Mouse (Mus musculus): Measurements from ENCODE around the gene Gm26620. TPM values are rescaled to one million over a fixed set of nuclear protein-coding genes. Genes with fewer than 3 reads are reported as not detected.

Gene Gm26620
- total RNA-seq, 2 experiments from 2014 or later = 0.31 to 0.34 TPM

- intact Hi-C loops (cut with DNase I) = no loop called here
- DNase-seq (ENCODE audit: low spot score) = no peak
Observed at GRCm38 (mm10) chr1:170907111-170907455, 22.2 kb downstream of the Gm26620 start.

GRCm38 (mm10) chr1:170907456-170908191, 22.8 kb downstream of the Gm26620 start:
- no peak for DNase-seq (ENCODE audit: low spot score)
- intact Hi-C loops (cut with DNase I) = no loop called here

- no peak for DNase-seq (ENCODE audit: low spot score)
- intact Hi-C loops (cut with DNase I) = no loop called here
Observed at GRCm38 (mm10) chr1:170908341-170908740, 23.5 kb downstream of the Gm26620 start.

DNA sequence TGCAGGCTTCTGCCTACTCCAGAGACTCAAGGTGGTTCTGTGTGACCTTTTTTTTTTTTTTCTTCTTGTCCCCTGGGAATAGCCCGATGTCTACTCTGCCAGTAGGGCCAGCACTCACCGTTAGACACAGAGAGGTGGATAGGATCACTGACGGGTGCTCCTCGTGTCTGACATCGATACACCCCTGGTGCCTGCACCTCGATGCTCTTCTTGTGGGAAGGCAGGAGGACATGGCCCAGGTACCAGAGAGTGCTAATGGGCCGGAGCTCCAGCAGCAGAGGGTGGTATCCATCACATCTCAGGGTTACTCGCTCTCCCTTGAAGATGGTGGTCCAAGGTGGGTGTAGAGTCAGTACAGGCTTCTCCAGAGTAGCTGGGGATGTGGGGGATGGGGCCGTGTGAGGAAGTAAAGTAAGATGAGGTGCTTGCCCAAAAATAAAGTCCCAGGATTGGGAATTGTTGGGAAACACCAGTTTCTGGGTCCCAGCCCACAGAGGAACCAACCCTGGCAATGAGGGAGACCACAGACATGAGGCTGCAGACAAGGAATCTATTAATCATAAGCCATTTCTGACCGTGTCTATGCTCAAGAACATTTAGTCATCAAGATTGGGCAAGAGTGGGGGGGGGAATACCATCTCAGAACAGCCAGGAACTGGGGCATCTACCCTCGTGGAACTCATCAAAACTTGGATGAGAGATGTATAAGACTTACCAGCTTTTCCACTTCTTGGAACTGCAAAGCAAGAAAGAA, 27.2 kb downstream of the Gm26620 start:
- intact Hi-C loops (cut with DNase I) = loop anchor here (5.0 kb wide), 1 partner anchor 65 kb away; the partner anchor contains the start of gene Fcgr2b
- no peak for DNase-seq (ENCODE audit: low spot score)

DNA sequence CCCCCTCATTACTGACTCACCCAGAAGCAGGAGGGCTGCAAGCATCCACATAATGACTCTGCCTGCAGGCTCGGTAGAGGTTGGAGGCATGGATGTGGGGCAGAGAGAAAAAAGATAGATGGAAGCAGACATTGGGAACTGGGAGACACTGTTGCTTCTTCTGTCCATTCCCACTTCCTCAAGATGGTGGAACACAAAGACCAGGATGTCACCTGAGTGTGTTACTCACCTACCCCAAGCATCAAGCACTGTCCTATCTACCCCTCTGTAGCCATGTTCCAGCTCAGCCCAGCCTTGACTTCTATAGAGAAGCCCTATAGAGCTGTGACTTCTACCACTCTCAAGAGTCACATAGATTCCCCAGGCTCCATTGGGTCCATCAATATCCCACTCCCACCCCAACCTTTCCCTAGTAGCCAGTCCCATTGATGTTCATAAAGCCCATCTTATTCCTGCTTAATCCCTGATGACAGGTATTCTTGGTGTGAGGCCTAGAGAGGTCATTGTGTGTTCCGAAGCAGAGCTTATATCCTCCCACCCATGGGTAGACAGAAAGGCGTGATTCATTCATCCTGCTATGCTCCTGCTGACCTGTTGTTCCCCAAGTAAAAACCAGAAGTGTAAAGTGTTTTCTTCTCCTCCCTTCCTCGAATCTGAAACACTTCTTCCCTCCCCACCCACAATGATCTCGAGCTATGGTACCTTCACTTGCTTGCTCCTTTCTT, 28.2 kb downstream of the Gm26620 start, which contains the start of gene Fcrlb:
Gene Fcrlb (minus strand): TSS at position 51 of the 725 bp plus-strand sequence.
- no peak for DNase-seq (ENCODE audit: low spot score)
- intact Hi-C loops (cut with DNase I) = loop anchor here (5.0 kb wide), 1 partner anchor 64 kb away; the partner anchor contains the start of gene Fcgr2b

DNA sequence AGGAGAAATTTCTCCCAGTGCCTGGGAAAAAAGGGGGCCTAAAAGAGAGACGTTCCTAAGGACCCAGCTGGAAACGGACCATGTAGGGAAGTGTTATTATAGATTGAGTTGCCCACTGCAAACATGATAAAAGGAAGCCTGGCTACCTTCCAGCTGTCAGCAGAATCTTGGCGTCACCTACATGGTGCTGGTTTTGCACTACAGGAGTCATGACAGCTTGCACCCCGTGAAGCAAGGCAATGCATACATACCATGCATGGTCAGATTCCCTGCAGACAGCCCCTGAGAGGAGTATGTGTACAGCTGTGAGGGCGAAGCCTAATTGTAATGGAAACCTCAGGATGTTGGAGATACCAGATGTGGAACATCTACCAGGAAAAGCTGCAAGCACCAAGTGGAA, 30.8 kb downstream of the Gm26620 start:
- no peak for DNase-seq (ENCODE audit: low spot score)
- intact Hi-C loops (cut with DNase I) = no loop called here

- intact Hi-C loops (cut with DNase I) = no loop called here
- DNase-seq (ENCODE audit: low spot score) = no peak
Observed at GRCm38 (mm10) chr1:170919308-170919707, 34.4 kb downstream of the Gm26620 start.

DNA sequence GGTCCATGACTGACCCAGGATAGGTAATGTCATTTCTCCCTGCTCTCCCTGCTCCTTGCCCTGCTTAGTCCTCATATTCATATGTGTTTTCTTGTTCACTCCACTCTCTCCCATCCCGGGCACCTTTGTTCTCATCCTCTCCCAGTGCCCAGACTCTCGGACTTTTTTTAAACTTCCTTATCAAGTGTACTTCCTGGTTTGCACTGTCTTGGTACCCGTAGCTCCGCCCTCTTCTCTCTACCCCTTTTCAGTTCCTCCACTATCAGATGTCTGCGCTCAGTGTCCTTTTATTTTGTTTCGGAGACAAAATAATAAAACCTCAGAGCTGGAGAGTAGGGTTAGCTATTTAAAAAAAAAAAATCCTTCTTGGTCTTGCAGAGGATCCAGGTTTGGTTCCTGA, 39.6 kb downstream of the Gm26620 start:
- no peak for DNase-seq (ENCODE audit: low spot score)
- intact Hi-C loops (cut with DNase I) = no loop called here

DNA sequence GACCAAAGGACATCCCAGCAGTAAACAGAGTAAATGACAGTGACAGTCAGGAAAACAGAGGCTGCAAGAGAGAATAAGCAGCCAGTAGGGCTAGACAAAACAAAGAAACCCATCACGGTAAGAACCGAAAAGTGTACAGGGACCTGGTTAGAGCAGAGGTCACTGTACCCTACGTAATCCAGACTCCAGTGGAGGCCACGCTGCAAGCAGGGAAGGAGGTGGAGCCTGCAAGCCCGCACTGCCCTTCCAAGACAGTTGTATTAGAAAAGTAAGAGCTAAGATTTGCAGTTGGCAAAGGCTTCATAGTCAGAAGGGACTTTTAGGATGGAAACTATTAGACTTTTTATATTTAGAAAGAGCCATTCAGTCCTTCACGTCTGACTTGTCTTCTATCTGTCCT, 42.1 kb downstream of the Gm26620 start:
- DNase-seq (ENCODE audit: low spot score) = no peak
- intact Hi-C loops (cut with DNase I) = no loop called here

GRCm38 (mm10) chr1:170927378-170927777, 42.5 kb downstream of the Gm26620 start, which contains the start of gene Fcrla:
TSS of gene Fcrla (minus strand) at chr1:170927583.
- no peak for DNase-seq (ENCODE audit: low spot score)
- intact Hi-C loops (cut with DNase I) = no loop called here

- intact Hi-C loops (cut with DNase I) = no loop called here
- DNase-seq (ENCODE audit: low spot score) = no peak
Observed at GRCm38 (mm10) chr1:170928467-170928866, 43.6 kb downstream of the Gm26620 start.

- DNase-seq (ENCODE audit: low spot score) = no peak
- intact Hi-C loops (cut with DNase I) = no loop called here
Observed at GRCm38 (mm10) chr1:170929245-170929644, 44.4 kb downstream of the Gm26620 start.

DNA sequence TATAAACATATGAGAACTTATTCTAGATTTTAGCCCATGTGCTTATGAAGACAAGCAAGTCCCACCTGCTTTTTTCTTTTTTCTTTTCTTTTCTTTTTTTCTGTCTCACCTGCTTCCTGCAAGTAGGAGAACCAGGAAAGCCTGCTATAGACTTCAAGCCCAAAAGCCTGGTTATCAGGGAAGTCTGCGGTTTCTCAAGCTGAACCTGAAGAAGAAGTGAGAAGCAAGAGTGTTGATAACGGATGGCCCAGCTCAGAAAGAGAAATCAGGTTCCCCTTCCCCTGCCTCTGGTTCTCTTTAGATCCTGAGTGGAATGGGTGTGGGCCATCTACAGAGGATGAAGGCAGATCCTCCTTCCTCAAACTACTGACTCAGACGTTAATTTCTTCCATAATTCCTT, 47.2 kb downstream of the Gm26620 start:
- no peak for DNase-seq (ENCODE audit: low spot score)
- intact Hi-C loops (cut with DNase I) = no loop called here

- no peak for DNase-seq (ENCODE audit: low spot score)
- intact Hi-C loops (cut with DNase I) = no loop called here
Observed at GRCm38 (mm10) chr1:170933386-170933920, 48.6 kb downstream of the Gm26620 start.

DNA sequence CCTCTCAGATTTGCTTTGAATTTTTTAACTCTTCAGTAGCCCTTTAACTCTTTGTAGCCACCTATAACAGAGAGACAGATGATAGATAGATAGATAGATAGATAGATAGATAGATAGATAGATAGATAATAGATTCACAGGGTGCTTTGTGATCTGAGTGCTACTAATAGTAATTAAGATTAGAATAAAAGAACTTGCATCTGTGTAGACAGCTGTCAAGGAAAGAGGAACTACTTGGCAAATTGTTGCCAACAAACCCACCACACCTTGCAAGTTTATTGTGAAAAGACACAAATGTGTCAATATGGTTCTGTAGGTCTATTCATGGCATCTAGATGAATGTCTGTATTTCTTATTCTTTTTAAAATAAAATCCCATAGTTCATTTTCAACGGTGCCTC, 49.1 kb downstream of the Gm26620 start:
- intact Hi-C loops (cut with DNase I) = no loop called here
- no peak for DNase-seq (ENCODE audit: low spot score)

GRCm38 (mm10) chr1:170934383-170934782, 49.5 kb downstream of the Gm26620 start:
- no peak for DNase-seq (ENCODE audit: low spot score)
- intact Hi-C loops (cut with DNase I) = no loop called here

Data from heart, postnatal 25 days (tissue).